Comparison of ENCODE assay signal across 14 mouse cellular contexts in genomic region chr6:31076478-31076834, GRCm38 (mm10).
DNase-seq lines count a peak whose midpoint lies in the region; ATAC-seq and TF ChIP-seq lines count a peak whose summit lies in the region.
"Had no signal": no experiment of that assay in that cellular context is flagged by ENCODE, and none has a peak within 500 bp of the region (broad histone marks: within the 10 kb centered on the region; RNA-seq: fewer than 3 reads in every experiment).

No protein-coding gene starts in this region.

- no peak overlapping the region for H3K9ac ChIP-seq in heart, embryonic 12.5 days
- no peak overlapping the region for H3K9ac ChIP-seq in limb, embryonic 12.5 days (replicated peaks)
- no peak overlapping the region for H3K9ac ChIP-seq in liver, embryonic 11.5 days (ENCODE audit: low read depth, low read length)
- H3K9ac ChIP-seq: forebrain, postnatal 0 days; kidney, embryonic 15.5 days; liver, embryonic 14.5 days; midbrain, embryonic 15.5 days; neural tube, embryonic 12.5 days had no signal

- no peak overlapping the region for H3K4me2 ChIP-seq in heart, embryonic 12.5 days
- H3K4me2 ChIP-seq in limb, embryonic 12.5 days: no peak overlapping the region
- H3K4me2 ChIP-seq in liver, embryonic 11.5 days: no peak overlapping the region
- H3K4me2 ChIP-seq: kidney, embryonic 15.5 days; midbrain, embryonic 15.5 days; neural tube, embryonic 12.5 days had no signal

- H3K9me3 ChIP-seq in heart, embryonic 12.5 days (replicated peaks): no peaks in the 10 kb centered on the region
- no peaks in the 10 kb centered on the region for H3K9me3 ChIP-seq in limb, embryonic 12.5 days
- no peaks in the 10 kb centered on the region for H3K9me3 ChIP-seq in limb, embryonic 10.5 days (replicated peaks)
- H3K9me3 ChIP-seq in liver, embryonic 11.5 days (ENCODE audit: control insufficient read depth, low read length): no peaks in the 10 kb centered on the region
- H3K9me3 ChIP-seq: kidney, embryonic 15.5 days; midbrain, embryonic 15.5 days; neural tube, embryonic 12.5 days had no signal

- no peak for ATAC-seq in heart, embryonic 12.5 days (ENCODE audit: insufficient number of reproducible peaks, low FRiP score)
- no peak for ATAC-seq in limb, embryonic 12.5 days (ENCODE audit: insufficient number of reproducible peaks, insufficient read depth, low FRiP score, low TSS enrichment, low read depth)
- ATAC-seq in liver, embryonic 11.5 days (replicated peaks; ENCODE audit: low FRiP score): no peak

- TF ChIP-seq CTCF in cortical plate, adult 2 months (IDR thresholded peaks at IDR 0.05; ENCODE audit: extremely low read depth, insufficient read depth, low read length): no peak

- H3K36me3 ChIP-seq in heart, embryonic 12.5 days: no peaks in the 10 kb centered on the region
- H3K36me3 ChIP-seq in limb, embryonic 12.5 days: no peaks in the 10 kb centered on the region
- H3K36me3 ChIP-seq in limb, embryonic 10.5 days: no peaks in the 10 kb centered on the region
- no peaks in the 10 kb centered on the region for H3K36me3 ChIP-seq in liver, embryonic 11.5 days (ENCODE audit: control insufficient read depth, insufficient read depth, low read length)
- H3K36me3 ChIP-seq: kidney, embryonic 15.5 days; midbrain, embryonic 15.5 days; neural tube, embryonic 12.5 days had no signal

- WGBS in heart, embryonic 12.5 days: 64% methylated on average over 6 of the region's 6 CpGs
- 69% methylated on average over 6 of the region's 6 CpGs for WGBS in limb, embryonic 12.5 days
- 81% methylated on average over 6 of the region's 6 CpGs for WGBS in limb, embryonic 10.5 days
- WGBS in liver, embryonic 11.5 days: 81% methylated on average over 6 of the region's 6 CpGs

- peaks cover 53% of the 10 kb centered on the region for H3K4me1 ChIP-seq in heart, embryonic 12.5 days (replicated peaks)
- peaks cover 58% of the 10 kb centered on the region for H3K4me1 ChIP-seq in limb, embryonic 12.5 days (replicated peaks)
- H3K4me1 ChIP-seq in limb, embryonic 10.5 days: peaks cover 51% of the 10 kb centered on the region
- peaks cover 29% of the 10 kb centered on the region for H3K4me1 ChIP-seq in cortical plate, adult 2 months (ENCODE audit: control insufficient read depth, insufficient read depth, low read length)
- peaks cover 16% of the 10 kb centered on the region for H3K4me1 ChIP-seq in liver, embryonic 11.5 days (replicated peaks; ENCODE audit: control insufficient read depth, insufficient read depth, low read length)
- H3K4me1 ChIP-seq: neural tube, embryonic 12.5 days had no signal

- no peak overlapping the region for H3K4me3 ChIP-seq in heart, embryonic 12.5 days
- no peak overlapping the region for H3K4me3 ChIP-seq in limb, embryonic 12.5 days (replicated peaks)
- H3K4me3 ChIP-seq in limb, embryonic 10.5 days: no peak overlapping the region
- no peak overlapping the region for H3K4me3 ChIP-seq in cortical plate, adult 2 months (ENCODE audit: insufficient read depth, low read length)
- no peak overlapping the region for H3K4me3 ChIP-seq in liver, embryonic 11.5 days (ENCODE audit: low read depth, low read length)
- H3K4me3 ChIP-seq: kidney, embryonic 15.5 days; midbrain, embryonic 15.5 days; neural tube, embryonic 12.5 days had no signal

- no peak for DNase-seq in heart, adult 8-10 months (ENCODE audit: low spot score)
- DNase-seq in limb, embryonic 10.5 days (ENCODE audit: low spot score): no peak
- DNase-seq in induced T-regulatory cell, adult 2 months (ENCODE audit: low read depth): peak; percentile 39
- DNase-seq in liver, embryonic 11.5 days (ENCODE audit: low spot score): no peak
- no peak for DNase-seq in thymus, postnatal 14 days

- H3K27me3 ChIP-seq in heart, embryonic 12.5 days (replicated peaks): no peaks in the 10 kb centered on the region
- H3K27me3 ChIP-seq in limb, embryonic 12.5 days: no peaks in the 10 kb centered on the region
- no peaks in the 10 kb centered on the region for H3K27me3 ChIP-seq in limb, embryonic 10.5 days (ENCODE audit: low read depth, poor library complexity, severe bottlenecking)
- no peaks in the 10 kb centered on the region for H3K27me3 ChIP-seq in liver, embryonic 11.5 days (replicated peaks; ENCODE audit: control insufficient read depth, insufficient read depth, low read length)
- H3K27me3 ChIP-seq: kidney, embryonic 15.5 days; midbrain, embryonic 15.5 days; neural tube, embryonic 12.5 days had no signal

- H3K27ac ChIP-seq in heart, embryonic 12.5 days (ENCODE audit: poor library complexity, severe bottlenecking): peak overlapping the region; percentile 43
- peak overlapping the region; percentile 66 for H3K27ac ChIP-seq in limb, embryonic 12.5 days
- no peak overlapping the region; the same call in 1 of the 2 replicates for H3K27ac ChIP-seq in limb, embryonic 10.5 days
- H3K27ac ChIP-seq in cortical plate, adult 2 months (ENCODE audit: insufficient read depth, low read length): peak overlapping the region; percentile 42; the same call in 1 of the 2 replicates
- no peak overlapping the region for H3K27ac ChIP-seq in liver, embryonic 11.5 days (ENCODE audit: low read depth, low read length)
- H3K27ac ChIP-seq: hindbrain, postnatal 0 days; kidney, embryonic 15.5 days; liver, embryonic 14.5 days; midbrain, embryonic 15.5 days; neural tube, embryonic 12.5 days had no signal

- TF ChIP-seq POLR2A in cortical plate, adult 2 months (IDR thresholded peaks at IDR 0.05; ENCODE audit: extremely low read depth, insufficient read depth, low read length): no peak

Comparison
In these comparisons a context has a peak if more than half of its experiments do, and no peak if none do; other contexts are left out.
1. H3K27ac ChIP-seq: peak in heart, embryonic 12.5 days (single experiment), limb, embryonic 12.5 days (single experiment) and cortical plate, adult 2 months (single experiment); none in limb, embryonic 10.5 days (single experiment) and liver, embryonic 11.5 days (single experiment).